Mouse (Mus musculus) lung, embryonic 15.5 days (tissue): ENCODE measurements around the gene Ppp1r1c. TPM values are rescaled to one million over a fixed set of nuclear protein-coding genes. Genes with fewer than 3 reads are reported as not detected.

Source experiments
- polyA plus RNA-seq: library from polyadenylated mRNA; unstranded; fragments of >200 nt; fragmentation: Nextera tagmentation; extraction: Ambion mirVana; gene quantifications from 2 replicates; pipeline ENCODE4 v1.2.1, GENCODE M21; 2015

The Ppp1r1c gene
- polyA plus RNA-seq, 1 experiment from 2014 or later = 0.26 TPM

Other genes with a start within 250 kb of the Ppp1r1c start
- 9.2 and 9.7 TPM in 2 replicates for gene Itprid2, start 72.4 kb upstream of the Ppp1r1c start, polyA plus RNA-seq